Mouse (Mus musculus) adrenal gland, adult 18-20 months (tissue): ENCODE measurements at regions not wholly inside any gene's neighbourhood (a gene's known extent, or its start where the extent isn't known, plus 50 kb on each side); places are given as distances from the start of the nearest gene placed in this dataset.

ENCODE experiments used
- DNase-seq, 2 experiments: peaks; one replicate each; pipeline ENCODE4 v3.0.0; 2021 to 2022; ENCODE audit warnings: low spot score in 2 of 2

DNA sequence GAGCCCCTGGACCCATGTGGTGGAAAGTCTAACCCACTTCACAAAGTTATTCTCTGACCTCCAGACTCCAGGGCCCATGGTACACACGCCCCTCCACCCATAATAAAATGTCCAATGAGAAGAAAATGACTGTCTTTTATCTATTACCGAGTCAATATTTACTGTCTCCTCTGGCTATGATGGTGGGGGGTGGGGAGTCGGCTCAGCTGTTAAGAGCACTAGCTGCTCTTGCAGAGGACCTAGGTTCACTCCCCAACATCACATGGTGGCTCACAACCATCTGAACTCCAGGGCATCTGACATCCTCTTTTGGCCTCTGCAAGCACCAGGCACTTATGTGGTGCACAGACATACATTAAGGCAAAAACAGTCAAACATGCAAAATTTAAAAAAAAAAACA lies 93.8 kb upstream of the Tmem189 start:
- DNase-seq = no peak

DNA sequence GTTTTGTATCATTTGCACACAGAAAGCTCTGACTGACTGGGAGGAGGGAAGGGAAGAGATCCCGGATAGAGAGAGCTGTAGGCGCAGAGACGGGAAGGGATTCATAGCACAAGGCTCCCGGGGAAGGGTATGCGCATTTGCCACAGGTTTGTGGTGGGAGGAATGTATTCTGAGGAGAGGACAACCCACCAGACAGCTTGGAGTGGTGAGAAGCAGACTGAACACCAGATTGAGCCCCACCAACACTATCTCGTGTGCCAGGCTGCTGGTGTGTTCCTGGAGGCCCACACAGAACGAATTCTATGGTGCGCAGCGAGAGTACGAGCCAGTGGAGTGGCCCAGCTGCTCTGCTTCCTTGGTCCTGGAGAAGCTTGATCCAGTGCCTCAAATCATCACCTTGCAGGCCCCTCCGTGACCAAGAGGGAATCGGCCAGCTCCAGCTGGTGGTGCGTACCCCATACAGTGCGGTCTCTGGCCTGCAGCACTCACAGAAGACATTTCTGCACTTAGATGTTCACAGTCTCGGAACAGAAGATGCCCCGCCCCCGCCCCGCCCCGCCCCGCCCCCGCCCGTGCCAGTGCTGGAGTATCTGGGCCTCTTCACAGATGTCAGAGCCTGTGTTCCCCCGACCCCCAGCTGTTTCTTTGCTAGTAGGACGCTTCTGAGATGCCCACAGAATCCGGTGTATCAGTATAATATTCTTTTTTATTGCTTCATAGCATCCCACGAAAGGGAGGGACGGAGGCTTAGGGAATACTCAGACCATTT lies 92.8 kb upstream of the Tmem189 start:
- no peak for DNase-seq

DNA sequence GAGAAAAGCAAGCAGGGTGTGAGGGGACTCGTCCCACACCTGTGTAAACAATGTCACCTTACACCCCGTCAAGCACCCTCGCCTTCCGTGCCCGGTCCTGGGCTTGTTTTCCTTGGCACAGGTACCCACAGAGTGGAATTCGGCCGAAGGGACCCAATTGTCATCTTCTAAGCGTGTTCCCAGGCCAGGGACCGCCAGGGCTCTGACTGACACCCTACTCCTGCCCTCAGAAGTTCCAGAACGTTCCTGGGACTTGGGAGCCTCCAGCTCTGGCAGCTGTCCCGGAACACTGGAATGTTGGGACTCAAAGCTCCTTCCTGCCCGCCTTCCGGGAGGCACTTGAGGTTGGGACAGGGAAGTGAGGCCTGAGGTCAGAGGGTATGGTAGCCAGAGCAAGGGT lies 91.9 kb upstream of the Tmem189 start:
- no peak for DNase-seq

DNA sequence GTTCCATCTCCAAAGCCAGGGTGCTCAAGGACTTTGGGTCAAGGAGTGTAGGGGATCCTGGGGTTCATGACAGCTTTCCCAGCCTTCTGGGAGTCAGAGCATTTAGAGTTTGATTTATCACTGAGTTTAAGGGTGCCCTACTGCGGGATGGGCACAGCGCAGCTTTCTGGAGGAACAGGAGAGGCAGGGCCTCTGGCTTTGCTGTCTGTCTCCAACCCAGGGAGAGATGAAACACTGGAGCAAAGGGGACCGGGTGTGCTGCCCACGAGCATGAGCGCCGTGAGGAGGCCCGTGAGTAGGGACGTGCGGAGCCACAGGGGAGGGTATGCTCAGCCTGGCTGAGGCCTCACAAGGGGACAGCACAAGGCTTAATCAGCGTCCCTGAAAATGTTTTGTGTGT lies 89.1 kb upstream of the Tmem189 start:
- no peak for DNase-seq

DNA sequence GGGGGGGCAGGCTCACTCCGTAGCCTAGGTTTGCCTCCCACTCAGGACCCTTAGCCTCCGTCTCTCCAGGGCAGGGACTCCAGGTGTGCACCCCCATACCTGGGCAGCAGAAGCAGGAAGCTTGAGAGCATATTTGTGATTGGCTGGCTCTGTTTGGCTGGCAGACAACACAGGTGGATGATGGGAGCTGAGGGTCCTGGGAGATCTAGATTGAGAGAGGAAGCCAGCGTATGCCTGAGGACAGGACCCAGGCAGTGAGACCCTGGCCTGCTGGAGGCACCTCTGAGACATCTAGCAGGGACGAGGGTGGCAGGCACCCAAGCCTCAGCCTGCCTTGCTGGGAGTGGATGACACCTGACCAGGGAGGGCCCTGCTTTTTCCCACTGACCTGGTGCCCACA lies 88.6 kb upstream of the Tmem189 start:
- DNase-seq = no peak

DNA sequence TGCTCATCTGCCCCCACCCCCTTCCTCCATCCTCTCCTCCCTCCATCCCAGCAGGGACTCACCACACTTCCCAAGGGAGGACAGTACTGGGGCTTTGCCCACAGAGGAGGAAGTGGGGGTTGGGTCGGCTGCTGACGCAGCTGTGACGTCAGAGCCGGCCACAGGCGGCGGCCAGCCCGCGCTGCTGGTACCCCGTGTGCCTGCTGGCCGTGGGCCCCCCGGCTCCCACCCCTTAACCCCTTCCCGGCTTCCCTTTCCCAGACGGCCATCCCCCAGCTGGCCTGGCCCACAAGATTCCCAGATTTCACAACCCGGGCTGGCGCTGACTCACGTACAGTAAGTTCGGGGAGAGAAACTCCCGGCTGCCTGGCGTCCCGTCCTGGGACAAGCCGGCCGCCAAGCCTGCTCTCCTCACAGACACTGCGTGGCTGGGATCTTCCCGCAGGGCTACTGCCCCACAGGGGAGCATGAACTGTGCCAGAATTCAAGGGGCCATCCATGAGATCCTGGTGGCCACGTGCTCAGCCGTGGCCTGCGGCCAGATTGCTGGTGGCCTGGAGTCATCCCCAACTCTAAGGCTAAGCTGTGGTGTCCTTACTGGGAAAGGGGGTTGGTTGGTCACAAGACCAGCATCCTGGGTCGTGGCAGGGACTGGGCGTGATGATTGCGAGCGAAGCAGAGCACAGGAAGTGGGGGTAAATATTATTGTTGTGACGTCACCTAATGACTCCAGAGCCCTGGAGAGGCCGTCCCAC lies 87.9 kb upstream of the Tmem189 start:
- peak; percentile 80 to 82 for DNase-seq

DNA sequence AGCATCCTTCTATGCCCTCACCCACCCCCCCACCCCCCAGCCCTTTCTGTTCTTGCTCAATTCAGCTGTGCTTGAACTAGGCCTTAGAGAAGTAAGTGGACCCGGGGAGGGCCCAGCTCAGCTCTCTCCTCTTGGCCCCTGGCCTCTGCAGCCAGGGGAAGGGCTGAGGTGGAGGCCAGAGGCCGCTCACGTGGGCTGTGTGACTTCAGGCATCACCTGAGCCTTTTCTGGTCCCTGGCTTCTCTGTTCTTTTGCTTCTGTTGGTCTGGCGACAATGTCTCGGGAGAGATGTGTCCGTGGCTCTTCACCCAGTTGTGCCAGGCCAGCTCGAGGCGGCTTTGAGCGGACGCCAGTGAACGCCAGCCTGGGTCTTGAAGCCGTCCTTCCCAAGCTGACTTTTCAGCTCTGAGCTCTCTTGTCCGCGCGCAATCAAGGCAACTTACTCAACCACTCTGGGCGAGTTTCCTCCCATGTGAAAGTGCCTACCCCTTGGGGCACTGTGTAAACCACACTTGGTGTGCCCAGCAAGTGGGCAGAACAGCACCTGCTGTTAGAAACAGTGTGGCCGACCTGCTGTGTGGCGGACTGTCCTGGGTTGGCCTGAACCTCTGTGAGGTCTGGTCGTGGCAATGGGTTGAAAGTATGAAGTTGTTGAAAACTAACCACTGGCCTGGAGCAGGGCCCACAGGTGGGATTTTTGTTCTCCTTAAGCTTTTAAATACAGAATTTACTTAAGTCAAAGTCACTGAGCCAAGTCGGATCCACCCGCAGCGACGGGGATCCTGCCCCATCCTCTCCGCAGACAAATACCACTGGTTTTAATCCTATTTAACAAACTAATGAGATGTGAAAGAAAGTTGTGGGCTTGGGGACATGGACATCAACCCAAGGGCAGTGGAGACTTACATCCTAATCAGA lies 86.9 kb upstream of the Tmem189 start:
- no peak for DNase-seq

DNA sequence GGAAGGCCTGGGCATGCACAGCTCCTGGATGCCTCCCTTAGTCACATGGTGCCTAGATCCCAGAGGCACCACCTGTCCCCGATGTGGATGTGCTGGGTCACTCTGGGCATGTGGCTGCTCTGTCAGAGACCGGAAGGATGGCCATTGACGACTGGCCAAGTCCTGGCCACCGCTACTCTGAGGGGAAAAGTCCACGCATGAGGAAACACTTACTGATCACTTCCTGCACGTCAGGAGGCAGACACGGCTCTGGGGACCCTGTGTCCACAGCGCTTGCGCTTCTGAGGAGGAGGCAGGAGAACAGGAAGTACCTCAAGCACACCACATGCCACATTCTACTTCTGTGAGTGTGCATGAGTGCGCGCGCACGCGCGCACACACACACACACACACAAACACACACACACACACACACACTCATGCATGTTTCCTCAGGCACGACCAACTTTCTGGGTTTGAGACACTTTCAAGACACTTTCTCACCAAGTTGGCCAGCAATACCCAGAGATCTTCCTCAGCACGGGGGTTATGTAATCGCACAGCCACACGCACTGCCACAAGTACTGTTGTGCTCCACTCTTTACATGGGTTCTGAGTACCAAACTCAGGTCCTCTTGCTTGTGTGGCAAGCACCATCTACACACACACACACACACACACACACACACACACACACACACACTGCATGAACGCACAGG lies 85.7 kb upstream of the Tmem189 start:
- DNase-seq = no peak

DNA sequence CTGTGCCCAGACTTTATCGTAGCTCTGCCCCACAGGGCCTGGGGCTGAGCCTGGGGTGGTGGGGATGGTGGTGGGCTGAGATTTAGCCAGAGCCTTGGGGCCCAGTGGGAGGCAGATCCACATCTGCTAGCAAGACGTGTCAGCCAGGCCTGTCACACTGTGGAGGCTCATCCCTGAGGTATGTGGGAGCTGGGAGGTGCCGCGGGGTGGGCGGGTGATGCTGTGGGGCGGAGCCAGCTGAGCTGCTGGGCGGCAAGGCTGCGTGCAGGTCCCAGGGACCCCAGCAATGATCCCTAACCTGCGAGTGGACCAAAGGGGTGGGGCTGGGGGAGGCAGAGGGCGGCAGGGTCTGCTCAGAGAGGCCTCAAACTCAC lies 85.2 kb upstream of the Tmem189 start:
- DNase-seq = peak in 1 of 2 experiments; percentile 55

DNA sequence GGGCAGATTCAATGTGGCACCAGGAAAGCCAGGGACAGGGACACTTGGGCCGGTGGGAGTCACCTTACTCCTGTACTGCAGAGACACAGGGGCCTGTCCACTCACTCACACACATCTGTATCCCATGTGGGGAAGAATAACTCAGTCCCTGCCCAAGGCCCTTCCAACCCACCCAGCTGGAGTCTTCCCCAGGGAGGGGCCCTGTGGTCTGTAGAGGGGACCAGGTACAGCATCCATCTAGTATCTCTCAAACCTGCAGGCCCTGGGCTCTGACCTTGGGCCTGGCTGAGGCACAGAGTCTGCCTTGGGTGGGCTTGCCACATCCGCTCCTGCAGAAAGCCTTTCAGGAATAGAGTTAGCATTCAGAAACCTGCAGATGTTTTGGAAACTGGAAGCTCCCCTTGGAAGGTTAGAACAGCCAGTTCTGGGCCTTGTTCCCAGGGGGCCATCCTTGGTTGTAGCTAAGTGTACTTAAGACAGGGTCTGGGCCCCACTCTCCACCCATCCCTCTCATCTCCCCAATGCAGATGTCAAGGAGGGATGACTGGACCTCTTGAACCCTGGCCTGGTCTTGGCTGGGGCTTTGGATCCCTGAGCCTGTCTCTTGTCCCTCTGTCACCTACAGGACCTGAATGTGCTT lies 84.7 kb upstream of the Tmem189 start:
- no peak for DNase-seq

DNA sequence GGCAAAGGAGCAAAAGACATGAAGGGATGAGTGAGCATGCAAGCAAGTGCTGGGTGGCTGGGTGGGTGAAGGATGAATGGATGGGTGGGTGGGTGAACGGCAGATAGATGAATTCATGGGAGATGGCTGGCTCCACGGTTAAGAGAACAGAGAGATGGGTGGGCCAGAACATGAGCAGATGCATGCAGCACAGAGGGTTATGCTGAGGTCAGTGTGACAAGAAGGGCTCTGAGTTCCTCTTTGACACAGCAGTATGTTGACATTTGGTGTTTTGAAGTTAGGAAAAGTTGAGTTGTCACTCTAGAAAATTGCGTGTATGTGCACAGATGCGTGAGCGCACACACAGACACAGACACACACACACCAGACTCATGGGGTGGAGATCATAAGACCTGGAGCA lies 83.2 kb upstream of the Tmem189 start:
- no peak for DNase-seq

DNA sequence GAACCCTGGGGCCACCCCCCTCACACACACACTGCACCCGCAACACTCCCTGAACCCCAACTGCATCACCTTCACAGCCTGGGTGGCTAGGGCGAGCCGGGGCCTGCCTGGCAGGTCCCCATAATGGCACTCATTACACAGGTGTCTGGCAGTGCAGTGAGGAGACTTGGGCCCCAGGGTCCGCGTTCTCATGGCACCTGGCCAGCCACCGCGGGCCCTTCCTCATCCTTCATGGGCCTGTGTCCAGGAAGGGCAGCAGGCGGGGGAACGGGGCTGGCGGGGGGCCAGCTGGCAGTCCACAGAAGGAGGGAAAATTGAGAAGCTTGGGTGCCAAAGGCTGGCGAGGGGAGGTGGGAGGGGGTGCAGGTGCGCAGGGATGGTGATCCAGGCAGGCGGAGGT lies 78.3 kb upstream of the Tmem189 start:
- DNase-seq = no peak

DNA sequence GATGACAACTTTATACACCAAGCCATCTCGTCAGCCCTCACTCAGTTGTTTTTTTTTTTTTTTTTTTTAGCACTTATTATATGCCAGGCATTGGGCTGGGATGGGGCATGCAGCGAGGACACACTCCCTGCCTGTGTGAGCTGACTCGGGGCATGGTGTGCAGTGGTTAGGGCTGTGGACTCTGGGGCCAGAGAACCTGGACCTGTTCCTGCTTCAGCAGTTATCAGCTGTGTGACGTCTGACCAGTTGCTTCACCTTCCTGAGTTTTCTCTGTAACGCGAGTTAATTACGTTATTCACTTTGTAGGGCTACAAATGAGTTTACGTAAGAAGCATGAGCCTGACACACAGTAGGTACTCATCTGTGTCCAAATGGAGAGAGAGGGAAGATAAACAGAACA lies 77.7 kb upstream of the Tmem189 start:
- DNase-seq = no peak

DNA sequence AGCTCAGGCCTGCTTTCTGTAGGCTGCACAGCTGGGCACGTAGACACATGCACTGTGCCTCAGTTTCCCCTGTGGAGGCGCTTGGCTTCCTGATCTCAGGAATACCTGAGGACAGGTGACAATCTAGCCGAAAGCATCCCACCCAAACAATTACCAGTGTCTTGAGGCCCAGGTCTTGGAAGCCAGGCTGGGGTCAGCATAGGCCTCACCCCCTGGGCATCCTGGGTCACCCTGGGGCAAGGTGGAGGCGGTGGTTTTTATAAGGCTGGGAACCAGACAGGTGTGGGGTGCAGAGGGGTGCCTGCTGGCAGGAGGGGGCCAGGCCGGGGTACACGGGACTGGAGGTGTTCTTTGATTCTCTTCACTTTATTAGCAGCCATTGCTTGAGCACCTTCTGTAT lies 76.2 kb upstream of the Tmem189 start:
- no peak for DNase-seq

DNA sequence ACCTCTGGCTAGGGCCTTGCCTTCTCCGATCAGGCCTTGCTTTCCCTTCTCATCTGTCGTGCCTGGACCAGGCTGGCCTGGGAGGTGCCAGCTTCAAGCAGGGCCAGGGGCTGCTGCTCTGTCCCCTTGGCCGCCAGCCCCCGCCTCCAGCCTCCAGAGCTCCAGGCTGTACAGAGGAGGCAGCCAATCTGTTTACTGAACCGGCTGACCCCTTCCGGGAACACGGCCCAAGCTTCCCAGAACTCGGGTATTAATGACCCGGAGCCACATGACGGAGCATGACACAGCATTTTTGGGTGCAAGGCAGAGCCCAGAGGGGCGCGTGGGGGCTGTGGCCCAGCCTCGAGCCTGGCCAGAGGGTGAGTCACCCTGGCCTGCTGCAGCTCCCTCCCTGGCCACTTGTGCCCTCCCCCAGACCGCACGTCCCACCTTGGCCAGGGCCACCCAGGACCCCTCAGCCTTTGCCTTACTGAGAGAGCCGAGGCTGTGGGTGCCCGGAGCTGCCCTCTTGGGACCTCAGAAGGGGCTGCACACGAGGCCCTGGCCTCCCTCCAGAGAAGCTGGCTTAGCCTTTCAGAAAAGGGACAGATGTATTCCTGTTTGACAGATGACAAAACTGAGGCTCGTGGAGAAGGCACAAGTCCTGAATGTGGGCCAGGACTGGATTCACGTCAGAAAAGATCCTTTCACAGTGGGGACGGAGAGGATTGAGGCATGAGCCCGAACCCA lies 75.6 kb upstream of the Tmem189 start:
- DNase-seq = peak; percentile 81 to 91

DNA sequence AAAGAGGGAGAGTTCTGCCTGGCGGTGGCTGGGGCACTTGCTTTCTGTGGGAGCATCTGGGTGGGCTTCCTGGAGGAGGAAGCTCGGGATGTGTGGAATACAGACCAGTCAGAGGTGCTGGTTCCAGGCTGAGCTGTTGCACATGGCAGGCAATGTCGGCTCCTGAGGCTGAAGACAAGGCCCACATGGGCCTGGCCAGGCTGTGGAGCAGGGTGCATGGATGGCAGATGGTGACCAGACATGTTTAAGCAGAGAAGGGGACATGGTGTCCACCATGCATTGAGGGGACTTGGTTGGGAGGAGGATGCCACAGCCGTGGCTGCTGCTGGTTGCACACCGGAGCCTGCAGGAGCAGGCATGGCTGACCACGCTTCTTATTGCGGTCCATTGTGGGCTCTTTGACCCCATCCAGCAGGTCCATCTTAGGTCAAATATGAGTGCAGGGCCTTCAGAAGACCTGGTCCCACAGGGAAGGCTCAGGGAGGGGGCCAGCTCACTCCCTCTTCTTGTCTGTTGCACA lies 74.3 kb upstream of the Tmem189 start:
- no peak for DNase-seq

DNA sequence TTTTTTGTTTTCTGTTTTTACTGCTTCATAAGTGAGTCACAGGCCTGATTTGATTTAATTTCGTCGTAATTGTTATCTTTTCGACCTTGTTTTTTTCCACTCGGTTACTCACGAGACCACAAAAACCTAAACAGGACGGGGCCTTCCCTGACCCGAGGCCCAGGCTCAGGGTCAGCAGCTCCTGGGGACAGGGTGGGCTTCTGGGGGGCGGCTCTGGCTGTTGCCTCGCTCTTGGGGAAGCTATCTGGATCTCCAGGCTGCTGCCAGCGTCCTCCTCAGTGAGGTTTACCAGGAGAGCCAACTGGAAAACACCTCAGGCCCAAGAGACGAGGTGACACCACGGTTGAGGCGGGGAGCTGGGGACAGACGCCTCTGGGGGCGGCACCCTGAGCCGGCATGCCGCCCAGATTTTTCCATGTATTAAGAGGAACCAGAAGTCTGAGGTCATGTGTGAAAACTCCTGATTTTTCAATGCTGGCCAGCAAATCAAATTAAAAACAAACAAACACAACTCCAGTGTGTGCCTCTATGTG lies 71.8 kb upstream of the Tmem189 start:
- DNase-seq = peak in 1 of 2 experiments; percentile 62

DNA sequence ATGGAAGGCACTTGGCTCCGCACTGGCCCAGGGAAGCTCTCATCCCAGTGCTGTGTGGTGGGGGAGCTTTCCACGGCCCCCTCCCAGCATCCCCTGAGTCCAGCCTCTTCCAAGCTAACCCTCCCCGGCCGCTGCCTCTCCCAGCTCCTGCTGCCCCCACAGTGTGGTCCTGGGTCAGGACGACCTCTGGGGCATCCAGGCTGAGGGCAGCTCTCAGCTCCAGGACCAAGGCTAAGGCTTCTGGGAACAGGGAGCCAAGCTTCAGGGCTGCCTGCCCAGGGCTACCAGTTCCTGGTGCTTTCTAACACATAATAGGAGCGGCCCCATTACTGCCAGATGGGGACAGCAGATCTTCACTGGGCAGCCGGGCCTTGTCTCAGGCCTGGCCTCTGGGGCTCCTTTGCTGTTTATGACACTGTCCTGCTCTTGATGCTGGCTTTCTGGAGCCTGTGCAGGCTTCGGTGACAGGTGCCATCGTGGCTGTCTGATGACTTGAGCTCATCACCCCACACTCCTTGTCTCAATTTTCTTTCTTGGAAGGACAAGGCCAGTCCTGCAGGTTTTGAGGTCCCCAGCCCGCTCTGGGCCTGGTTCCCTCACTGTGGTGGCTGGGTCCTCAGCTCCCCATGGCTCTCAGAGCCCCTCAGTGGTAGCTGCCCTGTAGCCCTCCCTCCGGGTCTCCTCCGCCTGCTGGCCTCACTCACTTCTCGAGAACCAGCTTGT lies 71.2 kb upstream of the Tmem189 start:
- DNase-seq = peak in 1 of 2 experiments; percentile 56
